In the genomic region with DNA sequence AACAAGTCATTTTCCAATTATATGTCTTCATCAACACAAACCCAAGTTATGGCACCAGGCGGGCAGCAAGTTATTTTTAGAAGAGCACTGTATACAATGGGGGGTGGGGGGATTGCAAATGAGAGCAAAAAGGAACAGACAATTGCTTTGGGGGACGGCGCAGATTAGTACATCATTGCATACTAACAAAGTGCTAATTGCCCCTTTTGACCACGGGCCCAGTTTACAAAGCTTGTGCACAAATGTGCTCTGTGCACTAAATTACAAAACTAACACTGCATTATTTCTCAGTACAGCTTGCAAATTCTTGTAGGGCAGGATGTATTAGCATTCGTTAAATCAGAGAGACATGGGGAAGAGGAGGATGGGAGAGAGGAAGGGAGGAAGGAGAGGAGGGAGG, we compare ENCODE assay signal across 16 mouse cellular contexts.
"Had no signal": no experiment of that assay in that cellular context is flagged by ENCODE, and none has a peak within 500 bp of the region (broad histone marks: within the 10 kb centered on the region; RNA-seq: fewer than 3 reads in every experiment).

No protein-coding gene starts in this region.

- H3K4me1 ChIP-seq: limb, embryonic 15.5 days; liver, embryonic 12.5 days; megakaryocyte, embryonic 14.5 days; midbrain, embryonic 15.5 days; neural tube, embryonic 12.5 days had no signal

- H3K27me3 ChIP-seq: limb, embryonic 15.5 days; liver, embryonic 12.5 days; megakaryocyte, embryonic 14.5 days; neural tube, embryonic 12.5 days had no signal

- H3K4me2 ChIP-seq: limb, embryonic 15.5 days; liver, embryonic 12.5 days; lung, embryonic 14.5 days; midbrain, embryonic 11.5 days; midbrain, embryonic 15.5 days; neural tube, embryonic 12.5 days had no signal

- H3K9me3 ChIP-seq: limb, embryonic 15.5 days; liver, embryonic 12.5 days; midbrain, embryonic 15.5 days; neural tube, embryonic 12.5 days had no signal

- H3K9ac ChIP-seq: limb, embryonic 15.5 days; liver, embryonic 12.5 days; lung, embryonic 14.5 days; midbrain, embryonic 15.5 days; neural tube, embryonic 12.5 days had no signal

- H3K27ac ChIP-seq: kidney, postnatal 0 days; limb, embryonic 15.5 days; liver, embryonic 12.5 days; midbrain, embryonic 15.5 days; neural tube, embryonic 12.5 days had no signal

- H3K4me3 ChIP-seq: limb, embryonic 15.5 days; liver, embryonic 12.5 days; megakaryocyte, embryonic 14.5 days; midbrain, embryonic 15.5 days; neural tube, embryonic 12.5 days had no signal

- H3K36me3 ChIP-seq: limb, embryonic 15.5 days; liver, embryonic 12.5 days; midbrain, embryonic 15.5 days; neural tube, embryonic 12.5 days had no signal

- ATAC-seq: liver, embryonic 12.5 days; midbrain, embryonic 15.5 days had no signal

- DNase-seq: kidney, adult 9 months; kidney, postnatal 36 days; layer of hippocampus, adult 9-11 months; layer of hippocampus, postnatal 36 days; lung, embryonic 14.5 days; lung, postnatal 10 days; lung, postnatal 4 days; right cerebral cortex, postnatal 25 days; thymus, postnatal 36 days had no signal
